Mouse (Mus musculus) kidney, adult 2 months (tissue): ENCODE measurements around the gene Nme4.

Experiments
- CTCF ChIP-seq: fragments of 200-500 bp; conservative IDR thresholded peaks from 2 replicates; pipeline ENCODE4 v1.5.1; 2011; ENCODE audit warnings: low read depth, mild to moderate bottlenecking, control low read depth, low read length, moderate library complexity, mixed read lengths; ENCODE audit not compliant: insufficient read depth, insufficient read length
- POLR2A ChIP-seq: fragments of 200-500 bp; IDR thresholded peaks from one replicate; pipeline ENCODE4 v1.6.1; 2011; ENCODE audit warnings: low read depth, low read length, control low read depth

DNA sequence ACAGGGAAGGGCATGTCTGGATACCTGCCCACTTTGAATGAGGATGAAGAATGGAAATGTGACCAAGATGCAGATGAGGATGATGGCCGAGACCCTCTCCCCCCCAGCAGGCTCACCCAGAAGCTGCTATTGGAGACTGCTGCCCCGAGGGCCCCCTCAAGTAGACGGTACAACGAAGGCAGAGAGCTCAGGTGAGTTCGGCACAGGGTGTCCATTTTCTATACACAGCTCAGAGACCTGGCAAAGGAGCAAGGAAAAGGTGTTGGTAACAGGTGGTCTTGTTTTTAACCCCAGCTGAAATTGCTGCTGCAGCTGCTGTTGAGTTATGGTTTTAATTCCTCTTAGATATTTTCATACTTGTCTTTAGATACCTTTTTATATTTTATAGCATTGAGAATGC, 48.0 kb upstream of the Nme4 start:
- no peak for TF ChIP-seq CTCF
- TF ChIP-seq POLR2A: no peak
